Mouse (Mus musculus) liver, embryonic 14.5 days (tissue): ENCODE data around the gene Lrrc8d.

Experiments used
- CTCF ChIP-seq: IDR thresholded peaks from 2 replicates; pipeline ENCODE4 v1.5.1; 2016; ENCODE audit warnings: antibody characterized with exemption, low read depth, control low read depth
- EP300 ChIP-seq: IDR thresholded peaks from 2 replicates; pipeline ENCODE4 v1.6.1; 2016; ENCODE audit warnings: antibody characterized with exemption, low read depth

- TF ChIP-seq CTCF (peak; percentile 7; the same call in 1 of the 2 replicates), EP300 (no peak)
Measured at GRCm38 (mm10) chr5:105845041-105845440, 145.3 kb downstream of the Lrrc8d start.
